Mouse (Mus musculus): ENCODE data around the gene Gm10645. TPM values are rescaled to one million over a fixed set of nuclear protein-coding genes. Genes with fewer than 3 reads are reported as not detected.

Gm10645 gene
- 0.07 and 0.21 TPM in 2 replicates for polyA plus RNA-seq (2012; rRNA removed)

DNA sequence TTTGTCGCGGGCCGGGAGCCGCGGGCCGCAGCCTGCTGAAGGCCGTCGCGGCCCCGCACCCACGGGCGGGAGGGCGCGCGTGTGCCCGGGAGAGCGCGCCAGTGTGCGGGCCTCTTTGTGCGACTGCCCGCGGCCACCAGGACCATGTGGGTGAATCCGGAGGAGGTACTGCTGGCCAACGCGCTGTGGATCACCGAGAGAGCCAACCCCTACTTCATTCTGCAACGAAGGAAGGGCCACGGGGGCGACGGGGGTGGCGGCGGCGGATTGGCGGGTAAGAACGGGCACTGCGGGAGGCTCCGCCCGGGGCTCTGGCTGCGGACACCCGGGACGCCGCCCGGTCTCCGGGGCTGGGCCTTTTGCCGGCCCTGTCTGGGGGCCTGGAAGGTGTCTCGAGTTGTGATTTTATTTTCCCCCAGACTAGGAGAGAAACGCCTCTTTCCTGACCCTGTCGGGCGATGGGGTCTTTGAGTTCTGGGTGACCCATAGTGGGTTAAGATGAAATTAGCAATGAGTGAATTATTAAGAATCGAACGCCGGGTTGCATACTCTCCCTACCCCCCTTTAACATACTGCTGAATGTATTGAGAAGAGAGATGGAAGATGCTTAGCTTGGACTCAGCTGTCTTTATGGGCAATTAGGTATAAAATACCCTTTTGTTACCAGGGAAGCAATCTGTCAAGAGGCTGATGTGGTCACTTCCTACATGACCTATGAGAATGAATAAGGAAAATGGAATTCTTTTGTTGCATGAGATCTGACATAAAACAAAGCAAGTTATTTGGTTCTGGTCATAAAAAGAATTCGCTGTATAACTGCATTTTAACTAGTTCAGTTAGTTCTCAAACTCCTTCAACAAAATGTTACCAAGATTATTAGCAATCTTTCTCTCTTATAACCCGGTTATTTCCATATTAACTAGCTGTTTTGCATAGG is at the start of gene Gm10645:
Gm10645 (minus strand) TSS at position 240 of the 937 bp plus-strand sequence.

DNA sequence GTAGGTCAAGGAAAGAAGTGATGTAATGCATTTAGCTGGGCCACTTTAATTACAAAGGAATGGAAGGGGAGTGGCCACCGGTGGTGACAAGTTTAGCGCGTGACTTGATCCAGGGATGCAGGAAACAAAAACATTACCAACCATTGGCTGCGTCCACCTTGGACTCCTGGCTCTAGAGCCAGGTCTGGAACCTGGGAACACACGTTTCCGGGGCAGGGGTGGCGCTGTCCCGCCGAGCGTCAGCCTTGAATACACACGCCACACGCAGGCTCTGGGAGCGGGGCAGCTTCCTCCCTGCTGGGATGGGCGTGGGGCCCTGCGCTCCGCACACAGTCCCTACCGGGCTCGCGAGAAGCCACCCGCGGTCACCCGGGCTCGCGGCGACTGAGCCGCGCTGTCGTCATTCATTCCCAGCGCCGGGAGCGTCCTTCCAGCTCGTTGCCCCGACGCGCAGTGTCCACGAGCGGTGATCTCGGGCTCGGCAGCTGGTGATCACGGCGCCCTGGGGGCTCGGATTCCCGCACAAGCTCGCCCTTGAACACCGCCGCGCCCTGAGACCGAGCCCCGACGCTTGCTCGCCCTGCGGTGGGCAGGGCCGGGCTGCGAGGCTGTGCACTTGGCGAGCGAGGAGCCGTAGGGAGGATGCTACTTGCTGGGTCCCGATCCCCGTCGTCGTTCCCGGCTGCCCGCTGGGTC is 587 bp downstream of the Gm10645 start, which contains the start of gene Tbc1d9:
Tbc1d9 (plus strand) TSS at position 118 of the 696 bp plus-strand sequence.

Other genes with a start within 250 kb of the Gm10645 start
- 1.2 and 1.4 TPM in 2 replicates for gene Tbc1d9, start 818 bp downstream of the Gm10645 start, polyA plus RNA-seq (2012; rRNA removed)
- gene Ucp1, start 124.2 kb upstream of the Gm10645 start, polyA plus RNA-seq (2012; rRNA removed): 0.02 TPM in 1 of 2 replicates, not detected in the other
- gene Elmod2, start 166.3 kb upstream of the Gm10645 start, polyA plus RNA-seq (2012; rRNA removed): 3.1 TPM in 2 replicates
- not detected in 2 replicates for gene Mgat4d, start 182.3 kb upstream of the Gm10645 start, polyA plus RNA-seq (2012; rRNA removed)
- gene Clgn, start 223.7 kb upstream of the Gm10645 start, polyA plus RNA-seq (2012; rRNA removed): 0.07 and 0.08 TPM in 2 replicates